Mouse (Mus musculus) left cerebral cortex, adult 18-20 months (tissue): ENCODE data around the gene Polr3h. TPM values are rescaled to one million over a fixed set of nuclear protein-coding genes. Genes with fewer than 3 reads are reported as not detected.
"Not testable (repeated sequence)": the region's sequence is repeated elsewhere in the genome, so short reads cannot be mapped to it uniquely, and the experiment has no call there.

Source experiments
- DNase-seq, 2 experiments: peaks; one replicate each; pipeline ENCODE4 v3.0.0; 2021 to 2022; ENCODE audit warnings: low spot score in 2 of 2, mixed read lengths in 1 of 2
- total RNA-seq, 2 experiments: library from RNA; stranded (reverse); gene quantifications; 2 replicates each; pipeline ENCODE4 v1.2.3; 2021

The Polr3h gene
- total RNA-seq, 2 experiments from 2014 or later: 50.9 to 52.1 TPM

DNA sequence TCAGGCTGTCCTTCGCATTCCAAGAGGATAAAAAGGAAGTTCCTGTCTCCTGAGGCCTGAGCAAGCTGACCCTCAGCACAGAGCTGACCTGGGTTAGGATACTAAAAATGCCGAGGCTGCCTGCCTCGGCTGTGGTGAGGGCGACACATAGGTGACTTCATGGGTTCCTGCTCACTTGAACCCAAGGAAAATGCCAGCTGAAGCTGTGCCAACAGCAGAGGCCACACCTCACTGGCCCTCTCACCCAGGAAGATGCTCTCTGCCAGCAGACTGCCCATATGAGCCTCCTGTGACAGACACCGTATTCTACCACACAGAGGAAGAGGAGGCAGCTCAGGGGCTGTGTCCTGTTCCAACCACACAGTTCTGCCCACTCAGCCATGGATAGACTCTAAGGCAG is 7.0 kb downstream of the Polr3h start:
- no peak for DNase-seq

DNA sequence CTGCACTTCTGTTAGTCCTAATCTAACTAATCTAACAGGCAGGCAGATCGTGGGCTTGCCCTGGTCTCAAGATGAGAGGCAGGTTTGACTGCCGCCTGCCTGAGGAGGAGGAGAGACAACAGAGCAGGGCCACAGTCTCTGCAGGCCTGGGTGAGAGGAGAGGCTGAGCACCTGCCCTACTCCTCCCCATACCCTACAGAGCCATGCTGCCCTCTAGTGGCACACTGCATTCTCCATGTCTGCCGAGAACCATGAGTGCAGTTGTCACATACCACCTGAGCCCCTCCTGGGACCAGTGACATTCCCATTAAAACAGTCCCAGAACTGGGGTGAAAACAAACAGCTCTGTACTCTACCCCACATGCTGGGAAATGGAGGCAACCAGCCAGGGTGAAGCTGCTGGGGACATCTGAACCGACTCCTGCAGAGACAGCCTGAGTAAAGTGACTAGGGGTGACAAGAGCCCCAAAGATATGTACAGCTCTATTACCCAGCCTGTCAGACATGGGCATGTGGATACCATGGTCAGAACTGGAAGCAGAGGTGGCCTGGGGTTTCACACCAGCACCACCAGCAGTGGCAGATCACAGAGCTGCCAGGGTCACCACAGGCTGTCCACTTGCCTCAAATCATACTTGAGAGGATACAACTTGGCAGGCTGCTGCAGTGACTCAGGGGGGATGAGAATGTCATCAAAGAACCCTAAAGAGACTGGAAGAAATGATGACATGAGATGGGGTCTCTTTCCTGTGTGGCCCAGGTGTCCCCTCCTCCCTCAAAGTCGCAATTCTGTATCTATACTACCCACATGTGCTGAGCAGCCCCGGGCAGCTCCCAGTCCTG is 8.2 kb downstream of the Polr3h start:
- peak; percentile 77 to 82 for DNase-seq

- no peak for DNase-seq
These were observed 8.8 kb downstream of the Polr3h start for GRCm38 (mm10) chr15:81917201-81917600.

GRCm38 (mm10) chr15:81915663-81916062 is 10.4 kb downstream of the Polr3h start:
- no peak for DNase-seq

GRCm38 (mm10) chr15:81914668-81915067 is 11.4 kb downstream of the Polr3h start:
- no peak for DNase-seq

GRCm38 (mm10) chr15:81912498-81912897 is 13.5 kb downstream of the Polr3h start:
- DNase-seq: no peak

GRCm38 (mm10) chr15:81908767-81909166 is 17.3 kb downstream of the Polr3h start:
- DNase-seq: not testable (repeated sequence)

GRCm38 (mm10) chr15:81907953-81908352 is 18.1 kb downstream of the Polr3h start:
- no peak for DNase-seq

- peak; percentile 72 to 80 for DNase-seq
These were observed 21.1 kb downstream of the Polr3h start for GRCm38 (mm10) chr15:81904939-81905338.

GRCm38 (mm10) chr15:81898751-81899150 is 27.3 kb downstream of the Polr3h start:
- DNase-seq: no peak

- no peak for DNase-seq
These were observed 28.3 kb downstream of the Polr3h start for GRCm38 (mm10) chr15:81897607-81898285.

DNA sequence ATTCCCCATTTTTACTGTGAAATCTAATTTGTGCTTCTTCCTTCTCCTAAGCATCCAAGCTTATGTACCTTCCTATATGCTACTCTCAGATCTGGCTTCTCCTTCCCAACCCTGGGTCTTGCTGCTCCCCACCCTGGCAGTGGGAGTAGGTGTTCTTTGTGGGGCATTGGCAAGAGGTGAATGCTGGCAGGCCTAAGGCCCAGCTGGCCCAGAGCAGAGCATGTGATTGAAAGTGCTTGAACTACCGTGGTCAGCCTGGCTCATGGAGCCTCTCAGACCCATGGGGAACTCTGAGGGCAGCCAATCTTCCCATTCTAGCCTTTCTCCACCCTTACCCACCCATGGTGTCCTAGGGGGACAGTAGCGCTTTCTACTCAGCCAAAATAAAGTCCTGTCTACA is 29.6 kb downstream of the Polr3h start:
- no peak for DNase-seq

- DNase-seq: no peak
These were observed 32.0 kb downstream of the Polr3h start for GRCm38 (mm10) chr15:81894002-81894401.

DNA sequence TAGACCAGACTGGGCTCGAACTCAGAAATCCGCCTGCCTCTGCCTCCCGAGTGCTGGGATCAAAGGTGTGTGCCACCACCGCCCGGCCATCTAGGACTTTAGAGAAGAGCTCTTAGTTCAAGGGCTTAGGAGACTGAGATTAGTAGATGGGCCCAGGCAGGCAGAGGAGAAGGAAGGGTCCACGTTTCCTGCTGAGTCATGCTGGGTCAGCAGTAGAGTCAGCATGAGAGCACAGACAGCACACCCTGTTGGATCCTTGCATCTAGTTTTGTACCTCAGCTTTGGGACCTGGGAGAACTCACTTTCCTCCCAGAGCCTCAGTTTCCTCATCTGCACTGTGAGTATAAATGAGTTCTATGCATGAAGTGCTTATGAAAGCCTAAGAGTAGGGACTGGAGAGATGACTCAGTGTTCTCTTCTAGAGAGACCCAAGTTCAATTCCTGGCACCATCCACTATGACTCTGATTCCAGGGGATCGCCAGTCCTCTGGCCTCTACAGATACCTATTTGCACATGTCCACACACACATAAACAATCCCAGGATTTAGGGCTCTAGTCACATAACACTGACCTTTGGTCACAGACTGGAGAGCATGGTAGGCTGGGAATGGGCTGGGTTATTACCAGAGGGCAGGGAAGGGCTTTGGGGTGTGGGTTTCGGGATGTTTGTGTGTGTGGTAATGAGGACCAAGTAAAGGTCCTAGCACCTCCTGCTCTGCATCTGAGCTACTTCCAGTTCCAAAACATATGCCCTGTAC is 34.0 kb downstream of the Polr3h start:
- DNase-seq: no peak

- peak; percentile 57 to 66 for DNase-seq
These were observed 34.8 kb downstream of the Polr3h start for GRCm38 (mm10) chr15:81891140-81891802.

- no peak for DNase-seq
These were observed 36.9 kb downstream of the Polr3h start for GRCm38 (mm10) chr15:81889175-81889574.

DNA sequence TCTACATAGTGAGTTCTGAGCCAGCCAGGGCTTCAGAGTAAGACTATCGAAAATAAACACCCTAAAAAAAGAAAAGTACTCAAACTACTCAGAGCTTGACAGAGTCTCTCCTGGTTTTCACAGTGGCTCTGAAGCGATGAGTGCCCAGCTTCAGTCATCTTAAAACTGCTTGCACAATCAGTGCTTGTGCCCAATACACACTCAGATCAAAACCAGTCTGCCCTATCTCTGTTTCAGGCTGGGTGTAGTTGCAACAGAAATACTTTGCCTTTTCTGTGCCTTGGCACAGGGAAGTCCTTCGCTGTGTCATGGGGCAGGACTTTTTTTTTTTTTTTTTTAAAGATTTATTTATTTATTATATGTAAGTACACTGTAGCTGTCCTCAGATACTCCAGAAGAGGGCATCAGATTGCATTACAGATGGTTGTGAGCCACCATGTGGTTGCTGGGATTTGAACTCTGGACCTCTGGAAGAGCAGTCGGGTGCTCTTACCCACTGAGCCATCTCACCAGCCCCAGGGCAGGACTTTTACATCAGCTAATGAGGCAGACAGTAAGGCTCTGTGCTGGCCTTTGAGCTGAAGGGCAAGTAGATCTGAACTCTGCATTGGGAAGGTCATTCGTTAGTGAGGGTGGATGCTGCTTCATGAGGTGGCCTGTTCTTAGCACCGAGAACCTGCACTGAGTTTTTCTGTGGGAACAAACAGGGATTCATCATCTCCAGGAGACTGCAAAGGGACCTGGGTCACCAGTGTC is 39.1 kb downstream of the Polr3h start:
- no peak for DNase-seq

- no peak for DNase-seq
These were observed 40.6 kb downstream of the Polr3h start for GRCm38 (mm10) chr15:81885418-81885934.

DNA sequence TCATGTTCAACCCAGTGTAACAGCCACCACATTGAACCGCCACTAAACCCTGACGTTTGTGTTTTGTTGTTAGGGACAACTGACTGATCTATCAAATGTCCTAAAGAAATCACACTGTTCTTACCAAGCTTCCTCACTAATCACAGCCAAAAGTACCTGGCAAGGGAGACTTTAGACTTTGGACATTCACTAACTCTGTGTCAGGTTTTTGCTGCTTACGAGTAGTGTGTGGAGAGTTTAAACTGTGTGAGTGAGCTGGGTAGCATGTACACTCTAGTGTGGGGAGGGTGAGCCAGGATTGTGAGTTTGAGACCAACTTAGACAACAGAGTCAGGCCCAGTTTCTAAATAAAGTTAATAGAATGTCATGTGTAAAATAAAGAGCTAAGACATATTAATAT is 43.7 kb downstream of the Polr3h start:
- DNase-seq: no peak
